Mouse (Mus musculus) adrenal gland, adult 8-10 months (tissue): Measurements from ENCODE around the gene Rab21. TPM values are rescaled to one million over a fixed set of nuclear protein-coding genes. Genes with fewer than 3 reads are reported as not detected.
A peak's percentile ranks its signal among the peaks of the same experiment; 100 is the strongest.

Experiments
- DNase-seq: peaks from one replicate; pipeline ENCODE4 v3.0.0; 2022
- total RNA-seq, 4 experiments: library from RNA; stranded (reverse); gene quantifications; 2 replicates each; pipeline ENCODE4 v1.2.4; 2022

Gene Rab21
- total RNA-seq, 4 experiments from 2014 or later, result 56.5 to 57.4 (median 56.7) TPM

GRCm38 (mm10) chr10:115271649-115272048 lies 43.7 kb downstream of the Rab21 start:
- no peak for DNase-seq

GRCm38 (mm10) chr10:115270612-115271390 lies 44.6 kb downstream of the Rab21 start:
- DNase-seq, result no peak

GRCm38 (mm10) chr10:115262926-115263562 lies 52.4 kb downstream of the Rab21 start:
- DNase-seq, result no peak

- DNase-seq, result no peak
These were observed 53.1 kb downstream of the Rab21 start for GRCm38 (mm10) chr10:115262261-115262660.

GRCm38 (mm10) chr10:115261428-115261827 lies 54.0 kb downstream of the Rab21 start:
- no peak for DNase-seq

- DNase-seq, result no peak
These were observed 59.2 kb downstream of the Rab21 start for GRCm38 (mm10) chr10:115256162-115256561.

GRCm38 (mm10) chr10:115253521-115253920 lies 61.9 kb downstream of the Rab21 start:
- no peak for DNase-seq

GRCm38 (mm10) chr10:115252321-115252757 lies 63.1 kb downstream of the Rab21 start:
- no peak for DNase-seq

GRCm38 (mm10) chr10:115251088-115251934 lies 64.1 kb downstream of the Rab21 start, which contains the start of gene Tbc1d15:
Gene Tbc1d15, minus strand, starts transcription at chr10:115251467.
- DNase-seq, result peak; percentile 98

- peak; percentile 31 for DNase-seq
These were observed 64.9 kb downstream of the Rab21 start for GRCm38 (mm10) chr10:115250235-115251087.

- DNase-seq, result no peak
These were observed 67.4 kb downstream of the Rab21 start for GRCm38 (mm10) chr10:115248041-115248440.

- no peak for DNase-seq
These were observed 69.9 kb downstream of the Rab21 start for GRCm38 (mm10) chr10:115245488-115245887.

- DNase-seq, result no peak
These were observed 74.3 kb downstream of the Rab21 start for GRCm38 (mm10) chr10:115241082-115241595.

GRCm38 (mm10) chr10:115237931-115238330 lies 77.5 kb downstream of the Rab21 start:
- no peak for DNase-seq

Other genes with a start within 250 kb of the Rab21 start
- 1 to 10 TPM in 1 of 4 experiments, under 1 TPM in 1, not detected in 2; 0.77 to 1.7 TPM for gene Tph2, start 130.6 kb downstream of the Rab21 start, total RNA-seq
- gene Tbc1d15, start 64.1 kb downstream of the Rab21 start, total RNA-seq, result 100 to 1,000 TPM in 1 of 4 experiments, 10 to 100 TPM in 3; 85.9 to 102 (median 92.8) TPM
- 10 to 100 TPM; 40.3 to 48.9 (median 42.9) TPM for gene Tmem19, start 46.9 kb upstream of the Rab21 start, total RNA-seq
- 10 to 100 TPM; 12.0 to 13.5 (median 12.9) TPM for gene Thap2, start 68.8 kb upstream of the Rab21 start, total RNA-seq
- 10 to 100 TPM; 43.1 to 61.9 (median 51.4) TPM for gene Zfc3h1, start 69.4 kb upstream of the Rab21 start, total RNA-seq